Mouse (Mus musculus) frontal cortex, adult (tissue): ENCODE data around the gene Kpna2.
"Not testable (repeated sequence)": the region's sequence is repeated elsewhere in the genome, so short reads cannot be mapped to it uniquely, and the experiment has no call there.

Experiments
- ATAC-seq: cut with Nextera tagmentation; 2 replicates; pipeline ENCODE4 v1.9.2; 2017; ENCODE audit warnings: mild to moderate bottlenecking, moderate library complexity, mixed read lengths; ENCODE audit not compliant: low TSS enrichment

Gene Kpna2

GRCm38 (mm10) chr11:106999151-106999948 lies at the start of gene Kpna2:
Gene Kpna2, minus strand, starts transcription at chr11:106999541.
- ATAC-seq: peak; percentile 96

DNA sequence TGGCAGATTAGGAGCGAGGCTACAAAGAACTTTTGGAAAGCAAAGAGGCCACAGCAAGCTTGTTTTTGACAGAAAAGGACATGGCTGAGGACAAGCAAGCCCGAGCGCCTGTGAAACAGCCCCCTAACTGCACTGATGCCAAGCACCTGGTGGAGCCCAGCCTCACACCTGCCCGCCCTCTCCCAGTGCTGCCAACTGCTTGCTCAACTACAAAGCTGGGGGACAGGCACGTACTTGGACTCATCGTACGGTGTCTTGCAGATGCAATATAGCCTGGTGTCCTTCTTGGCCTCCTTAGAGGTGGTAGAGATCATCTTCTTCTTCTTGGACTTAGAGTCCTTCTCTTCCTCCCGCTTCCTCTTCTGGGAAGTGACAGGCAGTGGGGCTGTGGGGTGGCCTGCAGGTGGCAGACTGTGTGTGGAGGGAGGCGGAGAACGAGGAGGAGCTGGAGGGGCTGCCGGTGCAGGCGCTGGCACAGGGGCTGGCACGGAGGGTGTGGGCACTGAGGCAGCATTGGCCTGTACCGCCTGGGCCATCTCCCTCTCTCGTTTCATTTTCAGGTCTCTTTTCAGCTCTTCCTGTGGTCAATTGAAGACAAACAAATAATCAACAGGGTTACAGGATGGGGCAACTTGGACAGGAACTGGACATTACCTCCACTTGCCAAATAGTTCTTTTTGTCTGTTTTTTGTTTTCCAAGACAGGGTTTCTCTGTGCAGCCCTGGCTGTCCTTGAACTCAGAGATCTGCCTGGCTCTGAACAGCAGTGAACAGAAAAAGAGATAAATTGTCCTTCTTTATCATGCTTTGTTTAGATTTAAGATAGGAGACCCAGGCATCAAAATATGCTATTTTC lies 47.7 kb upstream of the Kpna2 start:
- ATAC-seq: no peak

DNA sequence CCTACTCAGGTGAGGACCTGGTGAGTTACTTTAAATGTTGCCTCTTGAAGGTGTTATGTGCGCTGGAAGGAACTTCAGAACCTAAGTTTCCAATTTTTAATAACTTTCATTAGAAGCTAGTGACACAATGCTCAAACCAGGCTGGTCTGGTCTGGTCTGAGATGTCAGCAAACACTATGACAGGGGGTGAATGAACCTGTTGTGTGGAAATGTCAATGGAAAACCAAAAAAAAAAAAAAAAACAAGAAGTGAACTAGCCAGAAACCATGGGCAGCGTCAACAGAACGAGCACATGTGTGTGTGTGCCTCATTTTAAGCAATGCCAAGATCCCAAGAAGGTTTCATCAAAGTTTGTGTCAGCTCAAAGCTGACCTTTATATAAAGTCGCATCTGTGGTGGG lies 46.2 kb upstream of the Kpna2 start:
- no peak for ATAC-seq

GRCm38 (mm10) chr11:107044321-107044720 lies 45.0 kb upstream of the Kpna2 start:
- peak; percentile 86 for ATAC-seq

GRCm38 (mm10) chr11:107043361-107043760 lies 44.0 kb upstream of the Kpna2 start:
- no peak for ATAC-seq

- no peak for ATAC-seq
Observed at GRCm38 (mm10) chr11:107041396-107041795, 42.1 kb upstream of the Kpna2 start.

DNA sequence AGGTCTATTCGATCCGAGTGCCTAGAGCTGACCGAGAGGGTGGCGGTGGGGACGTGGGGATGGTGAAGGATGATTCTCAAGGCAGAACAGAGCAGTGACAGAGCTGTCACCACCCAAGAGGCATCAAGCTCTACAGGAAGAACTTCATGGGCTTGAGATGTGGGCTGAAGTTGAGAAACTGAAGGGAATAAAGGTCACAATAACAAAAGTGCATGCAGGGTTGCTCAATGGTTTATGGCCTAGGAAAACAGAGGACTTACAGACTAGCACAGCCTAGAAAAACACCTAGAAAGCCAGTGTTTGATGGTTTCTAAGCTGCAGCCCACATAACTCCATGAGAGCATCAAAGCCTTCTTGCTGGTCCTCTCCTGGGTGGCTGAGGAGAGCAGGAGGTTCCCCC lies 40.1 kb upstream of the Kpna2 start:
- ATAC-seq: no peak

DNA sequence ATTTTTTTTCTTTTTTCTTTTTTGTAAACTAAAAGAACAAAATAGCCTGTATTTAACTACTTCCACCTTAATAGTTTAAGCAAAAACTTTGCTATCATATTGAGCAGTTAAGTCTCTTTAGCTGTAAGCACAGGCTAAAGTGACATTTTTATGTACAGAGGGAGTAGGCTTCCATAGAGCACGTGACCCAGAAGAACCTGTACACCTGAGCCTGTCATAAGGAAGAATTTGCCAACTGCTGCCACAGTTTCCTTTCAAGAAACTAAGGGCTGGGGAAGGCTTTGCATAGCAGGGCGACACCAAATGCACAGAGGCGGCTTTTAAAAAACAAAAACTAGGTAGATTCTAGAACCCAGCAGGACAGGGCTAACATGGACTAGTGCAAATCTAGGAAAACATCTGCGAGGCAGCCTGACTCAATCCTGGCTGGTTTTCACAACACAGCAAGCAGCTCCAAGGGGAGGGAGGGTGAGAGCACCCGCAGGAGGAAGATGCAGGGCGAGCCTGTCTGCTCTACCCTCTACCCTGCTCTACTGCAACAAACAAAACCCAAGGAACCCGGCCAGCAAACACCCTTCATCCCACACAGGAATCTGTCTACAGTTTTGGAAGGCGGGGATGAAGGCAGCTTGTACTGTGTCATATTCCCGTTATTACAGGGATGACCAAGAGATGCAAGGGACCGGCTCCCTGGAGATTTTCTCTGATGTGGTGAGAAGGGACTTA lies 34.9 kb upstream of the Kpna2 start:
- peak; percentile 60 for ATAC-seq

DNA sequence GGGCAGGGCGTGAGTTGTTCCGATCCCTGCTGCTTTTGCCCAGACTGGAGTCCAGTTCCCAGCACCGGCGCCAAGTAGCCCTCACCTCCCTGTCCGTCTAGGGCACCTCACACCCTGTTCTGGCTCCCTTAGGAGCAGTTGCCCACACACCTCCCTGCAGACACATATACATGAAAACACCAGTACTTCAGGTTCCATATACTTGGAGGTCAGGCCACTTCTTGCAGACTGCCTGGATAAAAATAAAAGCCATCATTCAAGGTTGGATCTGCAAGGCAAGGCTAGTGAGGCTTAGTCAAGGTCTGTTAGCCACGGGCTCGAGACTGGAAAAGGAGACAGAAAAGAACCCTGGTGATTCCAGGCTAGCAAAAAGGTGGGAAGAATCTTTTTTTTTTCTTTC lies 32.3 kb upstream of the Kpna2 start:
- no peak for ATAC-seq

DNA sequence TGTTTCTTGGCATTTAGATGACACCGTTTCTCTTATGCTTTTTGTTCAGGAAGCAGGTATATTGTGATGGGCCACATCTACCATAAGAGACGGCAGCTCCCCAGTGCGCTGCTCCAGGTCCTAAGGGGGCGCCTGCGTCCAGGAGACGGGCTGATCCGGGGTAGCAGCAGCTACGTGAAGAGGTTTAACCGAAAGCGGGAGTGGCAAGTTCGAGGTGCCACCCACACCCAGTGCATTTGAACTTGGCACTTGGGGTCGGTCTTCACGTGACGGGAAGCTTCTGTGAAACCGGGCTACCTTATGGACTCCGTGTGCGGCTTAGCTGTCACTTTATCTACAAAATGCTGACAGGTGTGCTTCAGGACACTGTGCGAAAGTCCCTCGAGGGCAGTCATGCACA lies 30.2 kb upstream of the Kpna2 start:
- ATAC-seq: no peak

DNA sequence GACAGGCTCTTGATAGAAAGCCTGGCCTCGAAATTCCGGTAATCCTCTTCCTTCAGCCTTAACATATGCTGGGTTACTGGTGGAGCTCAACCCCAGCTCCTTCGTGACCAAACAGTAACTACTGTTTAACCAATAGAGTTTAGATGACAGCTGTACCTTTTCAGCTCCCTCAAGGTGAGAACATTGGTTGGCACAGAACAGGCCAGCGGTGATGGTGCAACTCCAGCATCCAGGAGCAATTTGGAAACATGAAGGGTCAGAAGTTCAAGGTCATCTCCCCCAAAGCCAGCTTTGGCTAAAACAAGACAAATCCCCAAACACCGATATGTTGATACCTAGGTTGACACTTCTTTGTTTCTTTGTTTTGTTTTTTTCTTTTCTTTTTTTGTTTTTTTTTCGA lies 29.4 kb upstream of the Kpna2 start:
- ATAC-seq: no peak

DNA sequence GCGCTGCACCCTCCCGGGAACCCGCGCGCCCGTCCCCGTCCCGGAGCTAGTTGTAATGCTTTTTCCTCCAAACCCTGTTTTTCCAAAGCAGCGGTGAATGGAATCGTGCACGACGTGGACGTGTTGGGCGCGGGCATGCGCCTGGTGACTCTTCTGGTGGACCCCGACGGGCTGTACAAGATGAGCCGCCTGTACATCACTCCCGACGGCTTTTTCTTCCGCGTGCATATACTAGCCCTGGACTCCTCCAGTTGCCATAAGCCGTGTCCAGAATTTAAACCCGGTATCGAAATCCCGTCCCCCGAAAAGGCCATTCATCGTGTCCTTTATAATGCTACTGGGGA lies 28.9 kb upstream of the Kpna2 start:
- no peak for ATAC-seq

DNA sequence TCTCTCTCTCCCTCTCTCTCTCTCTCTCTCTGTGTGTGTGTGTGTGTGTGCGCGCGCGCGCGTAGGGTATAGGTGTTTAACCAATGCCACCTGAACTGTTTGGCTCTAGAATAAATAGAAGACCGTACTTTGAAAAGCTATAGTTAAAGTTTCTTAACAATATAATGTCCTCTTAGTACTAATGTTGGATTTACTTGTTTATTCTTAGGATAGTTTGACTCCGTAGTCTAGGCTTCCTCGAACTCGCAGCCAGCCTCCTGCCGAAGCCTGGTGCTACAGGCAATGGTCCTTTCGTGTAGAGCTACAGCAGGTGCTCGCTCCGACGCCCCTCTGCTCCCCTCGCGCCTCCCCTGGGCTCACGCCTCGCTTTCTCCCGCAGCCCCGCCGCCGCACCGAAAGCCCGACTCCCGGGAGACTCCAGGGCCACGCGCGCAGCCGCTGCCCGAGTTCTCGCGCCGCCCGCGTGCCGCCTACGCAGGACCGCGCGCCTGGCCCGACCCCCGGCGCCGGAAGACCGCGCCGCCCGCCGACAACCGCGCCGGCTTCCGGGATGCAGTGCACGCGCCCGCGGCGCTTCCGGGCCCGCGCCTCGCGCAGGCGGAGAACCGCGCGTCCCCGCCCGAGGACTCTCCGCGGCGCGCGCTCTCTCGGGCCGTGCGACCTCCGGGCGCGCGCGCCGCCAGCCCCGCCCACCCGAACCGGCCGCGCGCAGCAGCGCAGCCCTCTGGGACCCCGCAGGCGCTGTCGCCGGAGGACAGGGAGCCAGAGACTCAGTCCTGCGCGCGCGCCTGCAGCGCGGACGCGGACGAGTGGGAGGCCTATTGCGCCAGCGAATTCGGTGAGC lies 28.3 kb upstream of the Kpna2 start:
- ATAC-seq: peak; percentile 80

DNA sequence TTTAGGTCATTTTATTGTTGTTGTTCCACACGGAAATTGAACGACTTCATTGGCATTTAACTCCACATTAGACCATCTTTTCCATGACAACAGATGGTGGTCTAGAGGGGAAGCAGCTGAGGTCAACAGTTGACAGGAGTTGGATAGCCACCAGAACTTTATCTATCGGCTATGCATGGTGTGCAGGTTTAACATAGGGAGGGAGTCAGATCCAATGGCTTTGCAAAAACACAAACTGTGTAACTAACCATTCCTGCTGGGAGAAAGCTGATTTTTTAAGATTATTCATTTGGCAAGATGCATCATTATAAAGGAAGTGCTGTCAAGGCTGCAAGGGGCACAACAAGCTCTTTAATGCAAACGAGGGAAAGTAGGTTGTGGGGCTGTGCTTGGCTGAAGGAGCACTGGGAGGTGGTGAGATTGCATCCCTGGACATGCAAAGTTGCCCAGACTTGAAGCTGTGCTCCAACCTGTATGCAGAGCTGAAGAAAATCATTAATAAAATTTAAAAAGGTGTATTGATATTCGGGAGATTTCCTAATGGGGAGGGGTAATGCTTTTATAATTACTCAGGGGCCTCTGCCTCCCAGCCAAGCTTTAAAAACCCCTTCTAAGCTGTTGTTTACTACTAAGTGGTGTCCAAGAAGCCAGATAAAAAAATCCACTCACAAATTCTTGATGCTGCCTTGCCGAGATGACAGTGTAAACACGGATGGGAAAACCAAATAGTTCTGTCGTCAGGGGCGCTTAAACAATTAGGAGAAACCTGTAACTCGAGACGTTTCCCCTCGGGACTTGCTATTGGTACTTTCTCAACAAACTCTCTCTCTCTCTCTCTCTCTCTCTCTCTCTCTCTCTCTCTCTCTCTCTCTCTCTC lies 27.5 kb upstream of the Kpna2 start:
- no peak for ATAC-seq

GRCm38 (mm10) chr11:107025411-107026321 lies 26.3 kb upstream of the Kpna2 start, which contains the start of gene 1810010H24Rik:
Gene 1810010H24Rik, plus strand, starts transcription at chr11:107025681.
- no peak for ATAC-seq

GRCm38 (mm10) chr11:107024406-107024805 lies 25.1 kb upstream of the Kpna2 start:
- no peak for ATAC-seq

DNA sequence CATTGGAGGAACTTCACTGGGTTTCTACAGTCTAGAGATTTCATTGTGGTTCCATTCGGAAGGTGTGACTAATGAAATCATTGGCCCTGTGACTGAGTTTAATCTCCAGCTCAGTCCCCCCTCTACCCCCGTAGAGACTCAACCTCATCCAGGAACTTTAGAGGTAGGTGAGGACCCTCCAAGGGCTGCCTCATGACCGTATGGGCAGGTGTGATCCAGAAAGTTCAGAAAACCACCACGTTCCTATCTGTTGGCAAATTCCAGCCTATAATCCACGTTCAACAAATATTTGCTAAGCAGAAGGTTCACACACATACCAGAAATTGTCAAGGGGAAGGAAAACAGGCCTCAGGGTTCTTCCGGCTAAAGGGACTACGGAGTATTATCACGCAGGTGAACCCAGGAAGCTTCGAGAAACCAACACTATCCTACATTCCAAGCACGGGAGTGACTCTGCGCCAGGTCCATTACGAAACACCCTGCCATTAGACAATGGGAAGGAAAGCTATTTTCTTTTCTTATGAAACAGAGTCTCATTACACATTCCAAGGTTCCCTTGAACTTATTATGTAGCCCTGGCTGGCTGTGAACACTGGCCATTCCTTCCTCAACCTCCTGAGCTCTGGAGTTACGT lies 22.8 kb upstream of the Kpna2 start:
- no peak for ATAC-seq

- not testable (repeated sequence) for ATAC-seq
Observed at GRCm38 (mm10) chr11:107019722-107020121, 20.4 kb upstream of the Kpna2 start.

DNA sequence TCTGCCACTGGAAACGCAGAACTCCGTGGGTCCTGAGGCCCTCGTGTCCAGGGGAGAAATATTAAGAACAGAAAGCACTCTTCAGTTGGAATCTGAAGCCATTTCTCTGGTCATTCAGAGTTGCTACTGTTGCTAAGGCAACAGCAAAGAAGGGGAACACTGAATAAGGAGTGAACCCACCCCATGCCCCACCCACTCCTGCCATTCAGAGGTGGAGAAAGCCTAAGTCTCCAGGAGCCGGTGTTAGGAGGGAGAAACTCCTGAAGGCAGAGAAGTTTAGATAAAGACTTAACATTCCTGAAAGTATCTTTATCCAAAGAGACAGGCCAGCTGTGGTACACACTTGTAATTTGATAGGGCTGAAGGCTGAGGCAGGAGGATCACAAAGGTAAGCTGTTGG lies 20.0 kb upstream of the Kpna2 start:
- ATAC-seq: no peak
